Mouse (Mus musculus): ENCODE measurements at regions not wholly inside any gene's neighbourhood (a gene's known extent, or its start where the extent isn't known, plus 50 kb on each side); places are given as distances from the start of the nearest gene placed in this dataset.

- no peak for DNase-seq (ENCODE audit: inconsistent age in 2 of 2, low spot score in 1 of 2)
Observed at GRCm38 (mm10) chr15:49043035-49043434, 4841.7 kb upstream of the Gm7489 start.

DNA sequence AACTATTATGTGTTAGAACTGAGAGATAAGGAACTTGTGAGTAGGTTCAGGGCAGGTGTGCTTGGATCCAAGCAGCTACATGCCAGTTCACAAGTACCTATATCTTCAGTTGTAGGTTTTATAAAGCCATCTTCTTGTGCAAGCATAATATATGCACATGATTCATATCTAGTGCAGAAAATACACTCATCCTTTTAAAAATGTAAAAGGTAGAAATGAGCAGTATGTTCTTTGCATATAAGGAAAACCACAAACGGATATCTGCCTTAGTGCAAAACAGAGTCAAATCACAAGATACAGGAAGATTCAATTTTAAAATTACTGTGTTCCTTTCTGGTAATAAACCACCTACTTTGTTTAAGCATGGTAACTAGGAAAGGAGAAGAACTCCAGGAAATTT, 4819.6 kb upstream of the Gm7489 start:
- no peak for DNase-seq (ENCODE audit: inconsistent age in 2 of 2, low spot score in 1 of 2)

- peak; percentile 93 to 97 for DNase-seq (ENCODE audit: inconsistent age in 2 of 2, low spot score in 1 of 2)
Observed at GRCm38 (mm10) chr15:49065875-49066274, 4818.8 kb upstream of the Gm7489 start.

GRCm38 (mm10) chr15:49066367-49066766, 4818.3 kb upstream of the Gm7489 start:
- no peak for DNase-seq (ENCODE audit: inconsistent age in 2 of 2, low spot score in 1 of 2)
